Mouse (Mus musculus) neural tube, embryonic 12.5 days (tissue): Measurements from ENCODE around the gene Rbbp9. TPM values are rescaled to one million over a fixed set of nuclear protein-coding genes. Genes with fewer than 3 reads are reported as not detected.
"Not testable (repeated sequence)": the region's sequence is repeated elsewhere in the genome, so short reads cannot be mapped to it uniquely, and the experiment has no call there.

Experiments used
- ATAC-seq: fragments of 200-750 bp; cut with Nextera tagmentation; 2 replicates; pipeline ENCODE4 v1.8.0; 2017; ENCODE audit warnings: low read depth, mild to moderate bottlenecking, moderate TSS enrichment, moderate library complexity; ENCODE audit not compliant: low FRiP score
- H3K27ac ChIP-seq: fragments of 300-500 bp; sonication (generic); 2 replicates; pipeline ENCODE4 v1.5.1; 2016
- H3K27me3 ChIP-seq: fragments of 300-500 bp; sonication (generic); replicated peaks from 2 replicates; pipeline ENCODE4 v1.6.1; 2016; ENCODE audit warnings: mild to moderate bottlenecking
- H3K36me3 ChIP-seq: fragments of 300-500 bp; sonication (generic); 2 replicates; pipeline ENCODE4 v1.6.1; 2016; ENCODE audit warnings: mild to moderate bottlenecking
- H3K4me1 ChIP-seq: fragments of 300-500 bp; sonication (generic); 2 replicates; pipeline ENCODE4 v1.6.1; 2016
- H3K4me2 ChIP-seq: fragments of 300-500 bp; sonication (generic); replicated peaks from 2 replicates; pipeline ENCODE4 v1.6.1; 2016; ENCODE audit warnings: mild to moderate bottlenecking
- H3K4me3 ChIP-seq: fragments of 300-500 bp; sonication (generic); 2 replicates; pipeline ENCODE4 v1.5.1; 2016
- H3K9ac ChIP-seq: fragments of 300-500 bp; sonication (generic); 2 replicates; pipeline ENCODE4 v1.6.1; 2016; ENCODE audit warnings: mild to moderate bottlenecking
- H3K9me3 ChIP-seq: fragments of 300-500 bp; sonication (generic); 2 replicates; pipeline ENCODE4 v1.6.1; 2016; ENCODE audit warnings: mild to moderate bottlenecking
- WGBS: fragments of 180-500 bp; shearing (Covaris S2); methylation state at CpG from one replicate; pipeline ENCODE4 v1.1.7; 2016; 5-methylcytosine and 5-hydroxymethylcytosine counted together
- polyA plus RNA-seq: library from polyadenylated mRNA; unstranded; fragments of >200 nt; fragmentation: Nextera tagmentation; extraction: Ambion mirVana; gene quantifications from 2 replicates; pipeline ENCODE4 v1.2.1, GENCODE M21; 2016

The Rbbp9 gene
- 53.9 and 58.0 TPM in 2 replicates for polyA plus RNA-seq

- H3K9ac ChIP-seq: peak within 1 kb of the TSS; percentile 73
- H3K4me3 ChIP-seq: peak within 1 kb of the TSS; percentile 67
- H3K27ac ChIP-seq: no peak within 1 kb of the TSS; the same call in 1 of the 2 replicates
- H3K36me3 ChIP-seq: peaks cover 20% of the 10 kb centered on the region
- WGBS: under 1% methylated on average over 17 of the region's 17 CpGs
- H3K4me2 ChIP-seq: peak within 1 kb of the TSS; percentile 64
- no peaks in the 10 kb centered on the region for H3K9me3 ChIP-seq
- H3K27me3 ChIP-seq: no peaks in the 10 kb centered on the region
- ATAC-seq: peak; percentile 98
- no peaks in the 10 kb centered on the region; the same call in 1 of the 2 replicates for H3K4me1 ChIP-seq
Observed at GRCm38 (mm10) chr2:144550529-144550928, at the start of gene Rbbp9. Gene Rbbp9 (minus strand): TSS chr2:144550869.

GRCm38 (mm10) chr2:144599831-144600687 is 49.4 kb upstream of the Rbbp9 start, which contains the start of gene Dtd1:
Gene Dtd1 (plus strand): TSS chr2:144599897.
- H3K36me3 ChIP-seq: no peaks in the 10 kb centered on the region
- peak within 1 kb of the TSS; percentile 61 for H3K4me2 ChIP-seq
- H3K4me3 ChIP-seq: peak within 1 kb of the TSS; percentile 65
- peak; percentile 92 for ATAC-seq
- no peaks in the 10 kb centered on the region for H3K9me3 ChIP-seq
- H3K4me1 ChIP-seq: no peaks in the 10 kb centered on the region
- H3K9ac ChIP-seq: peak within 1 kb of the TSS; percentile 75
- 2% methylated on average over 50 of the region's 50 CpGs for WGBS
- no peaks in the 10 kb centered on the region for H3K27me3 ChIP-seq
- H3K27ac ChIP-seq: no peak within 1 kb of the TSS

- no peak overlapping the region for H3K9ac ChIP-seq
- H3K27me3 ChIP-seq: no peaks in the 10 kb centered on the region
- H3K4me2 ChIP-seq: no peak overlapping the region
- 76% methylated on average over 2 of the region's 2 CpGs for WGBS
- no peaks in the 10 kb centered on the region for H3K36me3 ChIP-seq
- no peaks in the 10 kb centered on the region; the same call in 1 of the 2 replicates for H3K4me1 ChIP-seq
- no peak overlapping the region for H3K4me3 ChIP-seq
- ATAC-seq: no peak
- H3K27ac ChIP-seq: no peak overlapping the region
- H3K9me3 ChIP-seq: no peaks in the 10 kb centered on the region
Observed at GRCm38 (mm10) chr2:144598006-144598405, 47.3 kb upstream of the Rbbp9 start.

GRCm38 (mm10) chr2:144593951-144594651 is 43.4 kb upstream of the Rbbp9 start, which contains the start of gene Smim26:
Gene Smim26 (plus strand): TSS chr2:144594054.
- no peaks in the 10 kb centered on the region for H3K27me3 ChIP-seq
- no peak within 1 kb of the TSS for H3K27ac ChIP-seq
- H3K4me3 ChIP-seq: peak within 1 kb of the TSS; percentile 56
- 3% methylated on average over 31 of the region's 31 CpGs for WGBS
- peak within 1 kb of the TSS; percentile 69 for H3K4me2 ChIP-seq
- peak within 1 kb of the TSS; percentile 51; the same call in 1 of the 2 replicates for H3K9ac ChIP-seq
- no peaks in the 10 kb centered on the region for H3K9me3 ChIP-seq
- ATAC-seq: peak; percentile 98
- peaks cover 8% of the 10 kb centered on the region; the same call in 1 of the 2 replicates for H3K36me3 ChIP-seq
- no peaks in the 10 kb centered on the region; the same call in 1 of the 2 replicates for H3K4me1 ChIP-seq

GRCm38 (mm10) chr2:144593036-144593435 is 42.4 kb upstream of the Rbbp9 start:
- H3K9ac ChIP-seq, H3K4me1 ChIP-seq, H3K9me3 ChIP-seq, H3K4me3 ChIP-seq, H3K27ac ChIP-seq, H3K27me3 ChIP-seq, H3K4me2 ChIP-seq, ATAC-seq: not testable (repeated sequence)
- peaks cover 19% of the 10 kb centered on the region for H3K36me3 ChIP-seq
- WGBS: 68% methylated on average over 8 of the region's 8 CpGs

GRCm38 (mm10) chr2:144588723-144589122 is 38.1 kb upstream of the Rbbp9 start:
- H3K27me3 ChIP-seq: no peaks in the 10 kb centered on the region
- WGBS: 82% methylated on average over 4 of the region's 4 CpGs
- no peak overlapping the region for H3K27ac ChIP-seq
- H3K9ac ChIP-seq: no peak overlapping the region
- H3K4me3 ChIP-seq: no peak overlapping the region
- no peak for ATAC-seq
- H3K9me3 ChIP-seq: 0 out of 2 replicates have a peak, but pooled peaks cover 3% of the 10 kb centered on the region
- no peak overlapping the region for H3K4me2 ChIP-seq
- peaks cover 58% of the 10 kb centered on the region for H3K36me3 ChIP-seq
- no peaks in the 10 kb centered on the region for H3K4me1 ChIP-seq

- Histone ChIP-seq H3K9ac (peak within 1 kb of the TSS; percentile 67), H3K27me3 (no peaks in the 10 kb centered on the region), H3K4me3 (peak within 1 kb of the TSS; percentile 74), H3K36me3 (peaks cover 9% of the 10 kb centered on the region; the same call in 1 of the 2 replicates), H3K27ac (peak within 1 kb of the TSS; percentile 64), H3K4me1 (peaks cover 6% of the 10 kb centered on the region; the same call in 1 of the 2 replicates), H3K9me3 (no peaks in the 10 kb centered on the region), H3K4me2 (peak within 1 kb of the TSS; percentile 67)
- WGBS: under 1% methylated on average over 44 of the region's 44 CpGs
- peak; percentile 98 for ATAC-seq
Observed at GRCm38 (mm10) chr2:144555820-144556552, 5.3 kb upstream of the Rbbp9 start, which contains the start of gene Sec23b. Gene Sec23b (plus strand): TSS chr2:144556229.

GRCm38 (mm10) chr2:144555286-144555819 is 4.7 kb upstream of the Rbbp9 start:
- H3K9me3 ChIP-seq: no peaks in the 10 kb centered on the region
- peak overlapping the region; percentile 64 for H3K27ac ChIP-seq
- H3K4me1 ChIP-seq: peaks cover 6% of the 10 kb centered on the region; the same call in 1 of the 2 replicates
- peaks cover 9% of the 10 kb centered on the region; the same call in 1 of the 2 replicates for H3K36me3 ChIP-seq
- ATAC-seq: no peak
- WGBS: 2% methylated on average over 14 of the region's 14 CpGs
- H3K9ac ChIP-seq: peak overlapping the region; percentile 48
- peak overlapping the region; percentile 74 for H3K4me3 ChIP-seq
- H3K4me2 ChIP-seq: peak overlapping the region; percentile 67
- H3K27me3 ChIP-seq: no peaks in the 10 kb centered on the region

- no peak overlapping the region for H3K27ac ChIP-seq
- H3K9ac ChIP-seq: no peak overlapping the region
- 93% methylated on average over 3 of the region's 3 CpGs for WGBS
- no peak for ATAC-seq
- H3K4me1 ChIP-seq: peaks cover 6% of the 10 kb centered on the region
- no peak overlapping the region for H3K4me3 ChIP-seq
- H3K36me3 ChIP-seq: no peaks in the 10 kb centered on the region
- H3K27me3 ChIP-seq: no peaks in the 10 kb centered on the region
- no peak overlapping the region for H3K4me2 ChIP-seq
- H3K9me3 ChIP-seq: no peaks in the 10 kb centered on the region
Observed at GRCm38 (mm10) chr2:144553905-144554304, 3.2 kb upstream of the Rbbp9 start.

GRCm38 (mm10) chr2:144547559-144547958 is 3.1 kb downstream of the Rbbp9 start:
- H3K36me3 ChIP-seq: peaks cover 42% of the 10 kb centered on the region
- no peak overlapping the region for H3K27ac ChIP-seq
- H3K4me2 ChIP-seq: no peak overlapping the region
- no peak overlapping the region for H3K4me3 ChIP-seq
- H3K9ac ChIP-seq: no peak overlapping the region
- no peak for ATAC-seq
- H3K4me1 ChIP-seq: no peaks in the 10 kb centered on the region; the same call in 1 of the 2 replicates
- WGBS: 83% methylated on average over 4 of the region's 4 CpGs
- no peaks in the 10 kb centered on the region for H3K9me3 ChIP-seq
- H3K27me3 ChIP-seq: no peaks in the 10 kb centered on the region

GRCm38 (mm10) chr2:144545481-144545880 is 5.2 kb downstream of the Rbbp9 start:
- no peak overlapping the region for H3K9ac ChIP-seq
- no peak overlapping the region for H3K4me3 ChIP-seq
- no peaks in the 10 kb centered on the region for H3K27me3 ChIP-seq
- H3K4me2 ChIP-seq: no peak overlapping the region
- H3K27ac ChIP-seq: no peak overlapping the region
- ATAC-seq: no peak
- no peaks in the 10 kb centered on the region; the same call in 1 of the 2 replicates for H3K4me1 ChIP-seq
- H3K36me3 ChIP-seq: peaks cover 50% of the 10 kb centered on the region
- WGBS: 72% methylated on average over 1 of the region's 1 CpGs
- H3K9me3 ChIP-seq: no peaks in the 10 kb centered on the region
